Mouse (Mus musculus): Measurements from ENCODE around the gene Map6d1.

The Map6d1 gene

GRCm38 (mm10) chr16:20185368-20185767, 55.8 kb downstream of the Map6d1 start:
- DNase-seq (ENCODE audit: low read depth) = no peak
